Comparison of ENCODE assay signal across 8 mouse cellular contexts in genomic region chr1:137901996-137902395, GRCm38 (mm10).
DNase-seq lines count a peak whose midpoint lies in the region; ATAC-seq and TF ChIP-seq lines count a peak whose summit lies in the region.
"Had no signal": no experiment of that assay in that cellular context is flagged by ENCODE, and none has a peak within 500 bp of the region (broad histone marks: within the 10 kb centered on the region; RNA-seq: fewer than 3 reads in every experiment).

No protein-coding gene starts in this region.

- no peaks in the 10 kb centered on the region for H3K36me3 ChIP-seq in lung, embryonic 14.5 days (ENCODE audit: insufficient read depth)
- H3K36me3 ChIP-seq in forebrain, embryonic 12.5 days (replicated peaks): no peaks in the 10 kb centered on the region
- no peaks in the 10 kb centered on the region for H3K36me3 ChIP-seq in limb, embryonic 13.5 days
- no peaks in the 10 kb centered on the region for H3K36me3 ChIP-seq in stomach, embryonic 15.5 days
- no peaks in the 10 kb centered on the region for H3K36me3 ChIP-seq in intestine, embryonic 15.5 days
- H3K36me3 ChIP-seq: liver, embryonic 12.5 days had no signal

- no peak overlapping the region; the same call in 1 of the 2 replicates for H3K9ac ChIP-seq in lung, embryonic 14.5 days
- H3K9ac ChIP-seq in forebrain, embryonic 12.5 days: peak overlapping the region; percentile 5
- 0 out of 2 replicates have a peak overlapping the region, but pooled peaks have one; percentile 19 for H3K9ac ChIP-seq in limb, embryonic 13.5 days
- H3K9ac ChIP-seq in stomach, embryonic 15.5 days: no peak overlapping the region
- H3K9ac ChIP-seq in intestine, embryonic 15.5 days: no peak overlapping the region
- H3K9ac ChIP-seq: liver, embryonic 12.5 days had no signal

- H3K9me3 ChIP-seq in lung, embryonic 14.5 days (ENCODE audit: low read depth, low read length): no peaks in the 10 kb centered on the region
- no peaks in the 10 kb centered on the region for H3K9me3 ChIP-seq in forebrain, embryonic 12.5 days
- no peaks in the 10 kb centered on the region for H3K9me3 ChIP-seq in limb, embryonic 13.5 days
- H3K9me3 ChIP-seq in stomach, embryonic 15.5 days: no peaks in the 10 kb centered on the region
- H3K9me3 ChIP-seq in intestine, embryonic 15.5 days: no peaks in the 10 kb centered on the region
- H3K9me3 ChIP-seq: liver, embryonic 12.5 days had no signal

- peak overlapping the region; percentile 80 for H3K4me2 ChIP-seq in lung, embryonic 14.5 days
- peak overlapping the region; percentile 56 for H3K4me2 ChIP-seq in forebrain, embryonic 12.5 days
- peak overlapping the region; percentile 69 for H3K4me2 ChIP-seq in limb, embryonic 13.5 days (replicated peaks)
- 0 out of 2 replicates have a peak overlapping the region, but pooled peaks have one; percentile 12 for H3K4me2 ChIP-seq in stomach, embryonic 15.5 days
- no peak overlapping the region for H3K4me2 ChIP-seq in intestine, embryonic 15.5 days (replicated peaks)

- no peak for ATAC-seq in lung, embryonic 14.5 days (ENCODE audit: insufficient read depth)
- ATAC-seq in forebrain, embryonic 12.5 days (ENCODE audit: low FRiP score): no peak
- ATAC-seq in limb, embryonic 13.5 days (ENCODE audit: low FRiP score, low read depth): no peak
- ATAC-seq in stomach, embryonic 15.5 days (ENCODE audit: insufficient read depth, low FRiP score, low read depth): no peak
- no peak for ATAC-seq in granulocyte monocyte progenitor cell, adult 5-6 weeks (replicated peaks; ENCODE audit: poor library complexity, severe bottlenecking)
- no peak for ATAC-seq in intestine, embryonic 15.5 days
- ATAC-seq: liver, embryonic 12.5 days had no signal

- no peak for TF ChIP-seq CTCF in lung, embryonic 14.5 days (IDR thresholded peaks at IDR 0.05; ENCODE audit: low read depth)

- peak overlapping the region; percentile 53 for H3K4me3 ChIP-seq in lung, embryonic 14.5 days (ENCODE audit: low read depth, low read length)
- H3K4me3 ChIP-seq in forebrain, embryonic 12.5 days (replicated peaks): peak overlapping the region; percentile 76
- H3K4me3 ChIP-seq in limb, embryonic 13.5 days: peak overlapping the region; percentile 76
- no peak overlapping the region for H3K4me3 ChIP-seq in stomach, embryonic 15.5 days (replicated peaks)
- H3K4me3 ChIP-seq in intestine, embryonic 15.5 days (replicated peaks): no peak overlapping the region
- H3K4me3 ChIP-seq: liver, embryonic 12.5 days had no signal

- H3K4me1 ChIP-seq in lung, embryonic 14.5 days (ENCODE audit: insufficient read depth): peaks cover 2% of the 10 kb centered on the region; the same call in 1 of the 2 replicates
- H3K4me1 ChIP-seq in forebrain, embryonic 12.5 days: peaks cover 42% of the 10 kb centered on the region
- peaks cover 37% of the 10 kb centered on the region for H3K4me1 ChIP-seq in limb, embryonic 13.5 days
- H3K4me1 ChIP-seq in stomach, embryonic 15.5 days: no peaks in the 10 kb centered on the region
- H3K4me1 ChIP-seq in intestine, embryonic 15.5 days (replicated peaks): peaks cover 4% of the 10 kb centered on the region; the same call in 1 of the 2 replicates

- no peak overlapping the region for H3K27ac ChIP-seq in lung, embryonic 14.5 days (ENCODE audit: low read depth)
- peak overlapping the region; percentile 68; the same call in 1 of the 2 replicates for H3K27ac ChIP-seq in forebrain, embryonic 12.5 days
- H3K27ac ChIP-seq in limb, embryonic 13.5 days: no peak overlapping the region; the same call in 1 of the 2 replicates
- no peak overlapping the region for H3K27ac ChIP-seq in stomach, embryonic 15.5 days
- H3K27ac ChIP-seq in intestine, embryonic 15.5 days: no peak overlapping the region
- H3K27ac ChIP-seq: liver, embryonic 12.5 days had no signal

- 48% methylated on average over 4 of the region's 4 CpGs for WGBS in lung, embryonic 14.5 days
- 35% methylated on average over 4 of the region's 4 CpGs for WGBS in forebrain, embryonic 12.5 days
- 63% methylated on average over 4 of the region's 4 CpGs for WGBS in limb, embryonic 13.5 days
- 58% methylated on average over 4 of the region's 4 CpGs for WGBS in stomach, embryonic 15.5 days
- WGBS in intestine, embryonic 15.5 days: 75% methylated on average over 4 of the region's 4 CpGs

- DNase-seq in lung, embryonic 14.5 days: no peak
- DNase-seq in lung, postnatal 36 days: no peak

- no peaks in the 10 kb centered on the region for H3K27me3 ChIP-seq in lung, embryonic 14.5 days (ENCODE audit: insufficient read depth, low read length)
- no peaks in the 10 kb centered on the region for H3K27me3 ChIP-seq in forebrain, embryonic 12.5 days
- no peaks in the 10 kb centered on the region for H3K27me3 ChIP-seq in limb, embryonic 13.5 days
- H3K27me3 ChIP-seq in stomach, embryonic 15.5 days (replicated peaks): no peaks in the 10 kb centered on the region
- H3K27me3 ChIP-seq in intestine, embryonic 15.5 days (replicated peaks): no peaks in the 10 kb centered on the region
- H3K27me3 ChIP-seq: liver, embryonic 12.5 days had no signal

Comparison
In these comparisons a context has a peak if more than half of its experiments do, and no peak if none do; other contexts are left out.
1. H3K4me3 ChIP-seq: peak in lung, embryonic 14.5 days (single experiment), forebrain, embryonic 12.5 days (single experiment) and limb, embryonic 13.5 days (single experiment); none in stomach, embryonic 15.5 days (single experiment) and intestine, embryonic 15.5 days (single experiment).
2. H3K9ac ChIP-seq: peak in forebrain, embryonic 12.5 days (single experiment) and limb, embryonic 13.5 days (single experiment); none in lung, embryonic 14.5 days (single experiment), stomach, embryonic 15.5 days (single experiment) and intestine, embryonic 15.5 days (single experiment).